Mouse (Mus musculus) adrenal gland, postnatal 25 days (tissue): ENCODE measurements around the gene Onecut1. TPM values are rescaled to one million over a fixed set of nuclear protein-coding genes. Genes with fewer than 3 reads are reported as not detected.

Experiments used
- DNase-seq: peaks from one replicate; pipeline ENCODE4 v3.0.0; 2021; ENCODE audit warnings: mixed read lengths
- total RNA-seq: library from RNA; stranded (reverse); gene quantifications from 2 replicates; pipeline ENCODE4 v1.2.3, GENCODE M21; 2021

The Onecut1 gene
- total RNA-seq, 1 experiment from 2014 or later = not detected

- no peak for DNase-seq
Observed at GRCm38 (mm10) chr9:74911430-74911829, 49.7 kb downstream of the Onecut1 start.

DNA sequence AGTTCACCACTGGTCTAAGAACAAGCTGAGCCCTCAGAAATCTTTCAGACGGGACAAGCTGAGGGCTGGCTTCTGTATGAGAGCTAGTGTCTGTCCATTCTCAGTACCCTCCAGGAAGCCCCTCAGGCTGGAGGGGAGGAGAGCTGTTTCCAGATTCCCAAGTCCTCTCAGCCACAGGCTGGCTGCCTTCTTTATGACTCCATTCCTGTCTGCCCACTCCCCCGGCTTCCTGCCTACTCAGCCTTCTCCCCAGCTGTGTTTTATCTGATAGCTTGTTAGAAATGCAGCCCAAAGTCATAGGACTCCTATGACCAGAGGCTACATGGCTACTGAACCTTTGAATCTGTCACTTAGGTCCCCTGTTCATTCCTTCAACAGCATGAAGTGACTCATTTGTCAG is 50.2 kb downstream of the Onecut1 start:
- DNase-seq = no peak

DNA sequence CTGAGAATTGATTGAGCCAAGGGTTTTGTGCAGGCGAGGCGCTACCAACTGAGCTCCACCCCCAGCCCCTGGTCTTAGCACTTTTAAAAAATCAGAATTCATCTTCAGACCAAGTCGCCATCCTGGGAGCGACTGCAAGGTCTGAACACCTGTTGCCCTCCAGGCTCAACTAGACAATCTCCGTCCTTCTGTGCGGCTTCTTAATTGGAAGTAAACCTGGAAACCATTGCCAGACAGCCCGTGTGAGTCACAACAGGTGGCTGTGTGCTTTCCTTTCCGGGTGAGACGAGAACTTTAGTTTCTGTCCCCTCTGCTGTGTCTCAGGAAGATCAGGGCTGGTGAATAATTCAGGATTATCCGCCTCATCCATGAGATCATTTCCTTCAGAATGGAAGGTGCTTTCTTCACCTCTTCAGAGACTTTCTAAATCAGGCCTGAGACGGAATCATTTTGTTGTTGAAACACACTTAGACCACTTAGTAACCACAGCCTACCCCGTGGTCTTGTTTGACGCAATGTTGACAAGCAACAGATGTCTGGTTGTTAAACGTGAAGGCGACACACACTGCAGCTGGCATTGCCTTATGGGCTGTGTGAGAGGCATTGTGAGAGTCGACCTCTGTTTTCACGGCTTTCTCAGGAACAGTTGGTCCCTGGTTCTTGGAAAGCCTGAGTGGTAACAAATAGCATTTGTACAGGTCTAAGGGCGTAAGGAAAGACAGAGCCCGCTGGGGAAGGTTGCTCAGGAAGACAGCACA is 51.1 kb downstream of the Onecut1 start:
- DNase-seq = no peak

DNA sequence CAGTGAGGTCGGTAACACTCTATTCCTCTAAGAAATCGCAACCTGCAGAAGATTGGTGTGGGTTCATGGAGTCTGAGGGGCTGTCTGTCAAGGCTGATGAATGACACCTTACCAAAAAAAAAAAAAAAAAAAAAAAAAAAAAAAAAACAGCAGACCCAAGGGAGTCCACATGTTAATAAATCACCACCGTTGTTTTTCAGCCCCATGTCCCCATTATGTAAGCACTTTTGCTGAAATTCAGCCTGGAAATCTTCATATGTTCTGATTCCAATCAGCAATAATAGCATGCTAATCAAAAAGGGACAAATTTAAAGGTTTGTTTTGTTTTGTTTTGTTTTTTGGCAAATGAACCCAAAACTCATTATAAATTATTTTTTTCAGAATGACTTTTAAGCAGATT is 53.9 kb downstream of the Onecut1 start:
- no peak for DNase-seq

GRCm38 (mm10) chr9:74920450-74920849 is 58.7 kb downstream of the Onecut1 start:
- DNase-seq = no peak

DNA sequence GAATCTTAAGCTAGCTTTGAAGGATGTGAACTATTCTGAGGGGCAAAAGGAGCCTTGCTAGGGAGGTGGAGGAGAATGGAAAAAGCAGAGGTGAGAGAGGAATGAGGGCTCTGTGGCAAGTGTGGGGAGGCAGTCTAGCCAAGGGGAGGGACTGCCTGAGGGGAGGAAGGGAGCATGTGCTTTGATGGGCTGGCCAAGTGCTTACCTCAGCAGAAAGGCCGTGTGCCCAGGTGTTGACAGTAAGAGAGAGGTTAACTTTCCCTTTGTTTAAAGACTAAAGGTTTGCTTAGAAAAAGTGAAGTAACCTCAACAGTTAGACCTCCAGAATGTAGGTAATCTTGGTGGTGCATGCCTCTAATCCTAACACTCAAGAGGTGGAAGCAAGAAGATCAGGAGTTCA is 59.7 kb downstream of the Onecut1 start:
- no peak for DNase-seq

DNA sequence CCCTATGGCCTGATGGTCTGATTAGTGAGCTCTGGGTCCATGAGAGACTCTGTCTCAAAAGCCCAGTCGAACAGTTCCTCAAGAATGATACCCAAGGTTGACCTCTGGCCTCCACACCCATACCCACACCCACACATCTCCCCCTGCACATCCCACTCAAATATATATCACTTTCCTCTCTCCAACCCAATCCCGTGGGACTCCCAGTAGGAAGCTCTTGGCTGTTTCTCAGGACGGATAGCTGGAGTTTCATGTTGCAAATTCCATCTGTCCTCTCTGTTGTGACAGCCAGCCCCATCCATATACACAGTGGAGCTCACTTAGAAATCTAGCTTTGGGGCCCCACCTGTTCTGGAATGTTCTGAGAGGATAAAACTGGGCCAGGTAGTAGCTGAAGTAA is 61.2 kb downstream of the Onecut1 start:
- DNase-seq = no peak

- no peak for DNase-seq
Observed at GRCm38 (mm10) chr9:74923291-74923977, 61.7 kb downstream of the Onecut1 start.

DNA sequence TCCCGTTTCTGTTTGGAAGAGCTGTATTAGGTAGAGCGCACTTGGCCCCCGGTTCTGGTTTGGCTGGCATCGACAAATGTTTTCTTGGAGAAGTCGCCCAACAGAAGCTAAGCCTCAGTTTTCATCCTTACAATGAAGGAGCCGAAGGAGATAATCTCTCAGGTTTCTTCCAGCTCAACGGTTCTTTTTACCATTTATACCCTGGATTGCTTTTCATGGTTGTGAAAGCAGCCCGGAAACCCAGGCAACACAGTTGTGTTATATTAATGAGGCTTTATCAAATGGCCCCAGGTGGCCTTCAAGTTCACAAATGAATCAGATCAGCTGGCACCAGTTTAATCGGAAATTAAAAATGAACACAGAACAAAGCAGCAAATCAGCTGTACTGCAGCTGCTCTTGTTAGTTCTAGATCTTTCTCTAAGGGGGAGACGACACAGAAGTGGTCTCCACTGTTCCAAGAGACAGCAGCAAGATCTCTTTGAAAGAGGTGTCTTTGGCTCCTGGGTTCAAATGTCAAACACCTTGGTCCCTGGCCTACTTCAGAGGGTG is 63.6 kb downstream of the Onecut1 start:
- DNase-seq = no peak

DNA sequence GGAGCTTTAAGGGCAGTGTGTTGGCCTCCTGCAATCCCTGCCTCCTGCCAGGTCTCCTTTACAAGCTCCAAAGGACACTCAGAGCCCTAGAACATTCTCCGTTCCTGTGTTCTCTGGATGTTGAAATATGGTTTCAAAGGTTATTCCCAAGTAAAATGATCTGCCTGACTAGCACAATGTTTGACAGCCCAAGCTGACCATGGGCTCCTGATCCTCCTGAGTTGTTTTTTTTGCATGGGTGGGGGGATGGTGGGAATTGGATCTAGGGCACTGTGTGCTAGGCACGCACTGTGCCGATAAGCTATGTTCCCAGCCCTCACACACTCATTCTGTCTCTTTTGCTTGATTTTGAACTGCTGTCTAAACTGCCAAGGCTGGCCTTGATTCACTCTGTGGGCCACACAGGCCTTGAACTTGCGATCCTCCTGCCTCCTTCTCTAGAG is 68.3 kb downstream of the Onecut1 start:
- DNase-seq = no peak

DNA sequence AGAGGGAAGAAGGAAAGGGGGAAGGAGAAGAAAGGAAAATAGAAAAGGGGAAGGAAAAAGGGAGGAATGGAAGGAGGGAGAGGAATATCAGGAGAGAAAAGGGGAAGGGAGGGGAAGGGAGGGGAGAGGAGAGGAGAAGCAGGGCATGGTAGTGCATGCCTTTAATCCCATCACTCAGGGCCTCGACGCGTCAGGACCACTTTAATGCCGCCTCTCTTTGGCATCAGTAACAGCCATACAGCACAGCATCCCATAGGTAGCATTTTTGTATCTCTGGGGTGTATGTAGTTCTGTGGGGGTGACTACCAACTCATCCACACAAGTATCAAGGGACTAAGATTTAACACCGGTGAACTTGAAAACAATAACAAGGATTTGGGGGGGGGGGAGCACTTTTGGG is 68.9 kb downstream of the Onecut1 start:
- no peak for DNase-seq

- no peak for DNase-seq
Observed at GRCm38 (mm10) chr9:74935289-74935688, 73.6 kb downstream of the Onecut1 start.

DNA sequence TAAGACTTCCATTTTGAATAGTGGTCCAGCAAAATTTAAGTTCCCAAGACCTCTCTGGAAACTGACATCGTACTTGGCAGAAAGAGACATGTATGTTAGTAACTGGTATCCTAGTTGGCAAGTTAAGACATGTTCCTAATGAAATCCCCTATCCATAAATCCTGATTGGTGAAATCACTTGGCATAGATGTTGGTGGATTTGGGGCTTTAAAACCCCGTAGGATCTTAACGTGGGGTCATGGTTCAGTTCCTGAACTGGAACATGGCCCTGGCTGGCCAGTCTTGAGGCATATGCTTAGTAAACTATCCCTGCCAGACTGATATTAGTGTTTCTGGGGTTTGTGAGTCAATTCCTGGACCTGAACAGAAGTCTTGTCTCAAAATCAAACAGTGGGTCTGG is 76.0 kb downstream of the Onecut1 start:
- DNase-seq = no peak

DNA sequence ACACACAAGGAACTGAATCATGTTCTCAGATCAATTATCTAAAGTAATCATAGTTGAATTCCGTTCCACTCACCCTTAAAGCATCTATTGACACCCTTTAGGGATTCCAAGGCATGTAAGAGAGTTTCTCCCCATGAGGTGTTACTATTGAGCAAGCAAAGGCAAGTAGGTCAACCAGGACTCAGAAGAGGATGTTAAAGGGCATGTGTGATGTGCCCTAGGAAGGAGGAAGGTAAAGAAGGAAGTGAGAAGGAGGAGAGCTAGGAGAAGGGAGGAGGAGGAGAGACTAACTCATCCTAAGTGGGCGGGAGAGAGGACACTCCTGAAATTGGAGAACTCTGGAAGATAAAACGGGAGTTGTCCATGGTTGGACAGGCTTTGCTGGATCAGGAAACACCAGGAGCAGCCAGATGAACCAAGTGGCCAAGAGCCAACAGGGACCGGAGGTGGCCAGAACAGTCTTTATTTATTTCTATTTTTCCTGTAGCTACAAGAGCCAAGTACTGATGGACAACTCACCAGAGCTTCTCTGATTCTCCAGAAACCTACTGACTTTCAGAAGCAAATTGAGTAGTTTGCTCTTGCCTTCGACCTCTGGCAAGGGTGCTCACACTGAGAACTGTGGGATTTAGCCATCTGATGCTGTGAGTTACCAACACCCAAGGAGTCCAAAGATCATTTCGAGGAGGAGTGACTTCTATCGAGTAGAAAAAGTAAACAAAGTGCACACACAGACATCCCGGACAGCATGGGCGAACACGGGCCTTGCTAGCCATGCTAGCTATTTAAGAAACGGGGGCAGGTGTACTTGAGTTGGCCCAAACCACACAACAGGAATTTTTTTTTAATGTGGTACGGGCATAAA is 77.2 kb downstream of the Onecut1 start:
- no peak for DNase-seq

Other genes with a start within 250 kb of the Onecut1 start
- gene Fam214a, start 91.0 kb downstream of the Onecut1 start, total RNA-seq = 110 and 125 TPM in 2 replicates
- 303 and 351 TPM in 2 replicates for gene Arpp19, start 175.7 kb downstream of the Onecut1 start, total RNA-seq
- gene Myo5a, start 209.1 kb downstream of the Onecut1 start, total RNA-seq = 43.7 and 59.3 TPM in 2 replicates